Mouse (Mus musculus): ENCODE measurements at regions not wholly inside any gene's neighbourhood (a gene's known extent, or its start where the extent isn't known, plus 50 kb on each side); places are given as distances from the start of the nearest gene placed in this dataset.

DNA sequence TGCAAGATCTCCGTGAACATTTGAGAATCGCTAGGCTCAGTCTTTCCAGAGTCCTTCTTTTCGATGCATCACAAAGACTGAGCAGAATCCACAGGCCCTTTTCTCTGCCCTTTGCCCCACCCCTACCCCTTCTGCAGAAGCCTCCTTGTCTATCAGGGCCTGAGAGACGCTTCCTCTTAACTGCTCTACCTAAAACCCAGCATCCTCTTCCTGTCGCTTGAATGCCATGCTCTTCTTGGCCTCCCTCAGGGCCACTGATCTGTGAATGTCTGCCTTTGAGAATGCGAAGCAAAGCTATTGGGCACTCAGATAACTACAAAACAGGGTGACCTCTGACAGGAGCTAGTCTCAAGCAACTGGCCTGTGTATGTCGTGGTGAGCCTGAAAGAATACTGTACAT is 237.1 kb downstream of the Gm5426 start:
- Histone ChIP-seq H3K36me3 (ENCODE audit: control insufficient read depth in 1 of 2, insufficient read depth in 2 of 2, low read length in 2 of 2) (no peaks in the 10 kb centered on the region), H3K27me3 (ENCODE audit: control insufficient read depth in 1 of 2, insufficient read depth in 2 of 2, low read length in 2 of 2) (no peaks in the 10 kb centered on the region), H3K9ac (ENCODE audit: control insufficient read depth, low read depth, low read length, poor library complexity, severe bottlenecking) (no peak overlapping the region), H3K9me3 (replicated peaks; ENCODE audit: insufficient read depth, low read length) (no peaks in the 10 kb centered on the region), H3K4me3 (ENCODE audit: control insufficient read depth in 1 of 2, insufficient read depth in 1 of 2, low read depth in 2 of 2, low read length in 2 of 2) (no peak overlapping the region), H3K27ac (ENCODE audit: control insufficient read depth, low read depth, low read length) (no peak overlapping the region; the same call in 1 of the 2 replicates), H3K79me2 (ENCODE audit: control insufficient read depth, insufficient read depth, low read length, poor library complexity) (no peaks in the 10 kb centered on the region), H3K4me1 (ENCODE audit: control insufficient read depth in 1 of 2, insufficient read depth in 2 of 2, low read length in 2 of 2) (no peaks in the 10 kb centered on the region)
- TF ChIP-seq UBTF (IDR thresholded peaks at IDR 0.05; ENCODE audit: borderline replicate concordance, insufficient read depth, low read depth, low read length) (no peak), JUND (IDR thresholded peaks at IDR 0.05; ENCODE audit: low read depth, low read length) (no peak), RAD21 (IDR thresholded peaks at IDR 0.05; ENCODE audit: low read depth, low read length) (no peak), MYB (IDR thresholded peaks at IDR 0.05; ENCODE audit: low read depth, low read length) (no peak), MAX (IDR thresholded peaks at IDR 0.05; ENCODE audit: low read length) (no peak), E2F4 (IDR thresholded peaks at IDR 0.05; ENCODE audit: borderline replicate concordance, low read depth, low read length) (no peak), MXI1 (IDR thresholded peaks at IDR 0.05; ENCODE audit: low read depth, low read length) (no peak), MAZ (IDR thresholded peaks at IDR 0.05; ENCODE audit: low read depth, low read length) (no peak), GABPA (IDR thresholded peaks at IDR 0.05; ENCODE audit: low read depth, low read length) (no peak), MEF2A (IDR thresholded peaks at IDR 0.05; ENCODE audit: extremely low read depth, insufficient replicate concordance, low read depth, low read length, poor library complexity, severe bottlenecking) (no peak), ETS1 (IDR thresholded peaks at IDR 0.05; ENCODE audit: low read depth, low read length) (no peak), MYC (IDR thresholded peaks at IDR 0.05; ENCODE audit: low read depth, low read length) (no peak), GATA1 (IDR thresholded peaks at IDR 0.05; ENCODE audit: low read depth, low read length) (no peak), NRF1 (IDR thresholded peaks at IDR 0.05; ENCODE audit: insufficient read depth, low read depth, low read length, poor library complexity, severe bottlenecking) (no peak), SMC3 (IDR thresholded peaks at IDR 0.05; ENCODE audit: low read depth, low read length) (no peak), SIN3A (IDR thresholded peaks at IDR 0.05; ENCODE audit: low read length) (no peak)
- no peak for DNase-seq (ENCODE audit: low read depth, low spot score)

DNA sequence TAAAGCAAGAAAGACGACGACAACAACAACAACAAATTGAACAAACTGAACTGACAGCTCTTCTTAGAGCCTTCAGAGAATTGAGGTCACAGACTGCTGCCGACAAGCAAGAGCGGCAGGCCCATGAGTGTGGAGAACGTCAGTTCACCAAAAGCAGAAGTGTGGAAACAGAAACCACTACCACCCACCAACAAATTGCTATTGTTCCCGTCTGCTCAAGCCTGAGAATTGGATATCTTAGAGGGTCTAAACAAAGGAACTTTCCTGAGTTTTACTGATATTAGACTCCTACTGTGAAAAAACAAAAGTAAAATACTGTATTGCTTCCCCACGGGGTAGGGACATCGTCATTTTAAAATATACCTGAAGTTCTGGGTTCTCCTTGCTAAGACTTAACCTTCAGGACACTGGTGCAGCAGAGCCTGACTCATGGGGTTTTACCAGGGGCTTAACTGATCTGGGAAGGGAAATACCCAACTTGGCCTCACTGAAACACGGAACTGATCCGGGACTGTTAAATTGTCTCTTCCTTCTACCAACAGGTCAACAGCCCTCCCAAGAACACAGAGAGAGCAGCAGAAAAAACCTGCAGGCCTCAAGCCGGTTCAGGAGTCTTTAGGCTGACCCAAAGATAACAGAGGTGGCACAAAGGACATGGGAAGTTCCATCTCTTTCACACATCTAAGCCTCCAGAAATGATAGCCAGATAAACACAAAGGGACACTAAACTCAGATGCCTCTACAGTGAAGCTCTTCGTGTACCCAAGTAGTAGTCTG is 238.1 kb downstream of the Gm5426 start:
- DNase-seq (ENCODE audit: low read depth, low spot score): peak; percentile 3
- Histone ChIP-seq H3K36me3 (ENCODE audit: control insufficient read depth in 1 of 2, insufficient read depth in 2 of 2, low read length in 2 of 2) (no peaks in the 10 kb centered on the region), H3K27me3 (ENCODE audit: control insufficient read depth in 1 of 2, insufficient read depth in 2 of 2, low read length in 2 of 2) (no peaks in the 10 kb centered on the region), H3K9me3 (replicated peaks; ENCODE audit: insufficient read depth, low read length) (no peaks in the 10 kb centered on the region), H3K9ac (ENCODE audit: control insufficient read depth, low read depth, low read length, poor library complexity, severe bottlenecking) (no peak overlapping the region), H3K4me3 (ENCODE audit: control insufficient read depth in 1 of 2, insufficient read depth in 1 of 2, low read depth in 2 of 2, low read length in 2 of 2) (no peak overlapping the region), H3K27ac (ENCODE audit: control insufficient read depth, low read depth, low read length) (peak overlapping the region; percentile 12; the same call in 1 of the 2 replicates), H3K79me2 (ENCODE audit: control insufficient read depth, insufficient read depth, low read length, poor library complexity) (no peaks in the 10 kb centered on the region), H3K4me1 (ENCODE audit: control insufficient read depth in 1 of 2, insufficient read depth in 2 of 2, low read length in 2 of 2) (no peaks in the 10 kb centered on the region)
- no peak for TF ChIP-seq NRF1 (IDR thresholded peaks at IDR 0.05; ENCODE audit: insufficient read depth, low read depth, low read length, poor library complexity, severe bottlenecking)
- TF ChIP-seq USF2 (IDR thresholded peaks at IDR 0.05; ENCODE audit: borderline replicate concordance in 1 of 2, insufficient read depth in 1 of 2, low read depth in 1 of 2, low read length in 2 of 2): no peak
- no peak for TF ChIP-seq CTCF (IDR thresholded peaks at IDR 0.05 in 2 of 3, conservative IDR thresholded peaks at IDR 0.05 in 1 of 3; ENCODE audit: control insufficient read depth in 1 of 3, insufficient read depth in 1 of 3, low read depth in 2 of 3, low read length in 3 of 3, poor library complexity in 1 of 3, severe bottlenecking in 1 of 3)
- TF ChIP-seq MYC (IDR thresholded peaks at IDR 0.05; ENCODE audit: low read depth, low read length): no peak
- TF ChIP-seq ETS1 (IDR thresholded peaks at IDR 0.05; ENCODE audit: low read depth, low read length): no peak
- TF ChIP-seq MAFK (IDR thresholded peaks at IDR 0.05; ENCODE audit: borderline replicate concordance, low read depth, low read length): no peak
- TF ChIP-seq MXI1 (IDR thresholded peaks at IDR 0.05; ENCODE audit: low read depth, low read length): no peak
- no peak for TF ChIP-seq NELFE (IDR thresholded peaks at IDR 0.05; ENCODE audit: low read depth, low read length)
- no peak for TF ChIP-seq GABPA (IDR thresholded peaks at IDR 0.05; ENCODE audit: low read depth, low read length)
- TF ChIP-seq SIN3A (IDR thresholded peaks at IDR 0.05; ENCODE audit: low read length): no peak
